Mouse (Mus musculus) hindbrain, postnatal 0 days (tissue): ENCODE data around the gene Carhsp1. TPM values are rescaled to one million over a fixed set of nuclear protein-coding genes. Genes with fewer than 3 reads are reported as not detected.

Experiments used
- ATAC-seq: fragments of 200-750 bp; cut with Nextera tagmentation; 2 replicates; pipeline ENCODE4 v1.8.0; 2017; ENCODE audit warnings: mild to moderate bottlenecking, moderate TSS enrichment, moderate library complexity
- DNase-seq: peaks from one replicate; pipeline ENCODE4 v3.0.0-alpha.2; 2015; ENCODE audit warnings: low spot score
- H3K27ac ChIP-seq: fragments of 300-500 bp; sonication (generic); 2 replicates; pipeline ENCODE4 v1.5.1; 2014; ENCODE audit warnings: mild to moderate bottlenecking
- H3K27me3 ChIP-seq: fragments of 300-500 bp; sonication (generic); 2 replicates; pipeline ENCODE4 v1.6.1; 2014; ENCODE audit warnings: low read length, mixed read lengths; ENCODE audit not compliant: insufficient read depth
- H3K36me3 ChIP-seq: fragments of 300-500 bp; sonication (generic); 2 replicates; pipeline ENCODE4 v1.6.1; 2014; ENCODE audit warnings: low read length, mixed read lengths; ENCODE audit not compliant: insufficient read depth
- H3K4me1 ChIP-seq: fragments of 300-500 bp; sonication (generic); 2 replicates; pipeline ENCODE4 v1.6.1; 2014; ENCODE audit warnings: antibody characterized with exemption, low read length, mixed read lengths; ENCODE audit not compliant: insufficient read depth
- H3K4me2 ChIP-seq: fragments of 300-500 bp; sonication (generic); 2 replicates; pipeline ENCODE4 v1.6.1; 2014; ENCODE audit warnings: low read depth, mild to moderate bottlenecking, low read length, moderate library complexity, mixed read lengths
- H3K4me3 ChIP-seq: fragments of 300-500 bp; sonication (generic); 2 replicates; pipeline ENCODE4 v1.5.1; 2014; ENCODE audit warnings: low read length
- H3K9ac ChIP-seq: fragments of 300-500 bp; sonication (generic); replicated peaks from 2 replicates; pipeline ENCODE4 v1.6.1; 2014; ENCODE audit warnings: mild to moderate bottlenecking, low read length, moderate library complexity, mixed read lengths
- H3K9me3 ChIP-seq: fragments of 300-500 bp; sonication (generic); 2 replicates; pipeline ENCODE4 v1.6.1; 2016; ENCODE audit warnings: low read length, mixed read lengths
- CTCF ChIP-seq: IDR thresholded peaks from 2 replicates; pipeline ENCODE4 v1.5.1; 2016; ENCODE audit warnings: antibody characterized with exemption, control low read depth, low read depth
- WGBS: fragments of 180-500 bp; shearing (Covaris S2); extraction: QIAGEN DNeasy Blood & Tissue Kit; methylation state at CpG from one replicate; pipeline ENCODE4 v1.1.7; 2014; 5-methylcytosine and 5-hydroxymethylcytosine counted together
- microRNA-seq, 2 experiments: library from miRNA; unstranded; fragments of <30 nt; microRNA quantifications; one replicate each; pipeline ENCODE4; 2016
- polyA plus RNA-seq: library from polyadenylated mRNA; unstranded; fragments of >200 nt; fragmentation: Nextera tagmentation; extraction: Ambion mirVana; gene quantifications from 2 replicates; pipeline ENCODE4 v1.2.1, GENCODE M21; 2015
- total RNA-seq: library from RNA; depleted of rRNA; stranded (reverse); fragments of >200 nt; gene quantifications from 2 replicates; pipeline ENCODE4 v1.2.3, GENCODE M21; 2014; rRNA removed

Gene Carhsp1
- total and polyA plus RNA-seq, 2 experiments from 2014 or later, result 110 to 120 TPM

GRCm38 (mm10) chr16:8613039-8613438 is 58.9 kb downstream of the Carhsp1 start:
- Histone ChIP-seq H3K4me2 (no peak overlapping the region), H3K36me3 (peaks cover 25% of the 10 kb centered on the region; the same call in 1 of the 2 replicates), H3K4me3 (no peak overlapping the region), H3K27me3 (no peaks in the 10 kb centered on the region), H3K9ac (no peak overlapping the region), H3K4me1 (no peaks in the 10 kb centered on the region), H3K27ac (no peak overlapping the region), H3K9me3 (no peaks in the 10 kb centered on the region)
- no peak for TF ChIP-seq CTCF
- ATAC-seq, result no peak
- no peak for DNase-seq
- 68% methylated on average over 4 of the region's 4 CpGs for WGBS

- H3K4me3 ChIP-seq, result no peak overlapping the region
- no peaks in the 10 kb centered on the region for H3K9me3 ChIP-seq
- no peak overlapping the region for H3K4me2 ChIP-seq
- no peaks in the 10 kb centered on the region for H3K4me1 ChIP-seq
- DNase-seq (no peak), ATAC-seq (no peak)
- no peaks in the 10 kb centered on the region for H3K27me3 ChIP-seq
- peaks cover 25% of the 10 kb centered on the region; the same call in 1 of the 2 replicates for H3K36me3 ChIP-seq
- no peak overlapping the region for H3K27ac ChIP-seq
- H3K9ac ChIP-seq, result no peak overlapping the region
- WGBS, result 90% methylated on average over 8 of the region's 8 CpGs
- TF ChIP-seq CTCF, result no peak
These were observed 59.5 kb downstream of the Carhsp1 start for GRCm38 (mm10) chr16:8612214-8613005.

GRCm38 (mm10) chr16:8610397-8610796 is 61.6 kb downstream of the Carhsp1 start:
- no peak overlapping the region for H3K4me3 ChIP-seq
- H3K4me1 ChIP-seq, result no peaks in the 10 kb centered on the region
- H3K4me2 ChIP-seq, result no peak overlapping the region
- H3K27me3 ChIP-seq, result no peaks in the 10 kb centered on the region
- 82% methylated on average over 3 of the region's 3 CpGs for WGBS
- ATAC-seq (no peak), DNase-seq (no peak)
- H3K9me3 ChIP-seq, result no peaks in the 10 kb centered on the region
- TF ChIP-seq CTCF, result no peak
- H3K36me3 ChIP-seq, result peaks cover 25% of the 10 kb centered on the region; the same call in 1 of the 2 replicates
- no peak overlapping the region for H3K27ac ChIP-seq
- no peak overlapping the region for H3K9ac ChIP-seq

Small RNAs within 50 kb of the gene (microRNA-seq; reads per million reads assigned to microRNA genes)
- 0 reads per million in 2 experiments for gene Gm22137

Other genes with a start within 250 kb of the Carhsp1 start
- 1.2 and 3.4 TPM in 2 replicates for gene Tmem114, start 247.0 kb downstream of the Carhsp1 start, total RNA-seq
- 2.0 and 2.1 TPM in 2 replicates for gene Tmem114, start 247.0 kb downstream of the Carhsp1 start, polyA plus RNA-seq
- 34.0 and 39.0 TPM in 2 replicates for gene Mettl22, start 201.4 kb downstream of the Carhsp1 start, total RNA-seq
- gene Mettl22, start 201.4 kb downstream of the Carhsp1 start, polyA plus RNA-seq, result 66.3 and 66.9 TPM in 2 replicates
- gene Abat, start 158.7 kb downstream of the Carhsp1 start, total RNA-seq, result 149 and 157 TPM in 2 replicates
- 108 and 111 TPM in 2 replicates for gene Abat, start 158.7 kb downstream of the Carhsp1 start, polyA plus RNA-seq
- gene Pmm2, start 34.5 kb downstream of the Carhsp1 start, total RNA-seq, result 33.1 and 44.4 TPM in 2 replicates
- gene Pmm2, start 34.5 kb downstream of the Carhsp1 start, polyA plus RNA-seq, result 25.7 and 28.5 TPM in 2 replicates
- 18.9 and 19.1 TPM in 2 replicates for gene Tmem186, start 34.4 kb downstream of the Carhsp1 start, total RNA-seq
- gene Tmem186, start 34.4 kb downstream of the Carhsp1 start, polyA plus RNA-seq, result 14.5 and 15.7 TPM in 2 replicates
- gene Gm5767, start 8.6 kb upstream of the Carhsp1 start, total RNA-seq, result not detected in 2 replicates
- not detected in 2 replicates for gene Gm5767, start 8.6 kb upstream of the Carhsp1 start, polyA plus RNA-seq
- 69.8 and 83.7 TPM in 2 replicates for gene Usp7, start 120.2 kb upstream of the Carhsp1 start, total RNA-seq
- 17.5 and 18.9 TPM in 2 replicates for gene Usp7, start 120.2 kb upstream of the Carhsp1 start, polyA plus RNA-seq
- 50.3 and 51.8 TPM in 2 replicates for gene 1810013L24Rik, start 157.9 kb upstream of the Carhsp1 start, total RNA-seq
- 16.8 and 17.1 TPM in 2 replicates for gene 1810013L24Rik, start 157.9 kb upstream of the Carhsp1 start, polyA plus RNA-seq